Mouse (Mus musculus): ENCODE data around the gene Mical3. TPM values are rescaled to one million over a fixed set of nuclear protein-coding genes. Genes with fewer than 3 reads are reported as not detected.

Gene Mical3
- total RNA-seq, 2 experiments from 2014 or later, result 53.3 to 71.9 TPM

- intact Hi-C loops (cut with DNase I), result no loop called here
- no peak overlapping the region for H3K4me3 ChIP-seq
- TF ChIP-seq CTCF (IDR thresholded peaks at IDR 0.05), result no peak
Measured at GRCm38 (mm10) chr6:120976097-120976496, 154.7 kb downstream of the Mical3 start.

GRCm38 (mm10) chr6:120971797-120972590 lies 158.8 kb downstream of the Mical3 start:
- DNase-seq, result peak; percentile 85
- intact Hi-C loops (cut with DNase I), result loop anchor here (1.0 to 2.0 kb wide), 2 partner anchors 159 to 207 kb away; partner anchors contain the start of gene Mical3
- Histone ChIP-seq H3K27ac (peak overlapping the region; percentile 67), H3K4me3 (0 out of 2 replicates have a peak overlapping the region, but pooled peaks have one; percentile 23)
- TF ChIP-seq CTCF (IDR thresholded peaks at IDR 0.05), result peak; percentile 100; the same call in 1 of the 2 replicates

More at GRCm38 (mm10) chr6:120976097-120976496, 154.7 kb downstream of the Mical3 start:
- peak overlapping the region; percentile 20; the same call in 1 of the 2 replicates for H3K27ac ChIP-seq
- no peak for DNase-seq

- no peak overlapping the region for H3K27ac ChIP-seq
- intact Hi-C loops (cut with DNase I), result loop anchor here (1.0 kb wide), 1 partner anchor 208 kb away; no protein-coding TSS in a partner anchor
- H3K4me3 ChIP-seq, result no peak overlapping the region
- no peak for DNase-seq
- TF ChIP-seq CTCF (IDR thresholded peaks at IDR 0.05), result no peak
Measured at GRCm38 (mm10) chr6:120970939-120971796, 159.6 kb downstream of the Mical3 start.

GRCm38 (mm10) chr6:120965814-120966213 lies 165.0 kb downstream of the Mical3 start:
- TF ChIP-seq CTCF (IDR thresholded peaks at IDR 0.05), result no peak
- no peak for DNase-seq

GRCm38 (mm10) chr6:120964179-120964578 lies 166.6 kb downstream of the Mical3 start:
- intact Hi-C loops (cut with DNase I), result no loop called here
- Histone ChIP-seq H3K4me3 (no peak overlapping the region), H3K27ac (peak overlapping the region; percentile 35)
- no peak for TF ChIP-seq CTCF (IDR thresholded peaks at IDR 0.05)
- DNase-seq, result no peak

More at GRCm38 (mm10) chr6:120965814-120966213, 165.0 kb downstream of the Mical3 start:
- Histone ChIP-seq H3K27ac (no peak overlapping the region), H3K4me3 (no peak overlapping the region)
- intact Hi-C loops (cut with DNase I), result no loop called here

GRCm38 (mm10) chr6:120960338-120961030 lies 170.3 kb downstream of the Mical3 start:
- TF ChIP-seq CTCF (IDR thresholded peaks at IDR 0.05), result no peak
- H3K4me3 ChIP-seq, result no peak overlapping the region
- H3K27ac ChIP-seq, result no peak overlapping the region
- intact Hi-C loops (cut with DNase I), result no loop called here
- DNase-seq, result no peak

- intact Hi-C loops (cut with DNase I), result no loop called here
- Histone ChIP-seq H3K27ac (no peak overlapping the region), H3K4me3 (no peak overlapping the region)
- TF ChIP-seq CTCF (IDR thresholded peaks at IDR 0.05), result no peak
- no peak for DNase-seq
Measured at GRCm38 (mm10) chr6:120957331-120957730, 173.5 kb downstream of the Mical3 start.

GRCm38 (mm10) chr6:120956259-120957161 lies 174.3 kb downstream of the Mical3 start:
- Histone ChIP-seq H3K4me3 (no peak overlapping the region), H3K27ac (no peak overlapping the region)
- no peak for TF ChIP-seq CTCF (IDR thresholded peaks at IDR 0.05)
- intact Hi-C loops (cut with DNase I), result no loop called here
- DNase-seq, result no peak

GRCm38 (mm10) chr6:120955215-120955614 lies 175.6 kb downstream of the Mical3 start:
- H3K4me3 ChIP-seq, result no peak overlapping the region
- peak; percentile 8; the same call in 1 of the 2 replicates for TF ChIP-seq CTCF (IDR thresholded peaks at IDR 0.05)
- DNase-seq, result no peak
- intact Hi-C loops (cut with DNase I), result no loop called here
- H3K27ac ChIP-seq, result no peak overlapping the region

- Histone ChIP-seq H3K27ac (no peak overlapping the region), H3K4me3 (no peak overlapping the region)
- no peak for DNase-seq
- TF ChIP-seq CTCF (IDR thresholded peaks at IDR 0.05), result no peak
- intact Hi-C loops (cut with DNase I), result loop anchor here (5.0 kb wide), 1 partner anchor 57 kb away; no protein-coding TSS in a partner anchor
Measured at GRCm38 (mm10) chr6:120954241-120954640, 176.6 kb downstream of the Mical3 start.

- intact Hi-C loops (cut with DNase I), result loop anchor here (5.0 kb wide), 1 partner anchor 55 kb away; no protein-coding TSS in a partner anchor
- no peak for DNase-seq
- Histone ChIP-seq H3K4me3 (no peak overlapping the region), H3K27ac (no peak overlapping the region)
- no peak for TF ChIP-seq CTCF (IDR thresholded peaks at IDR 0.05)
Measured at GRCm38 (mm10) chr6:120952475-120952874, 178.3 kb downstream of the Mical3 start.

All from gastrocnemius, adult 2 months (tissue).